Mouse (Mus musculus): ENCODE results near the gene Xkr7. TPM values are rescaled to one million over a fixed set of nuclear protein-coding genes. Genes with fewer than 3 reads are reported as not detected.

Xkr7 gene
- polyA plus RNA-seq, 1 experiment from 2014 or later: not detected

- peak within 1 kb of the TSS; percentile 85 for H3K4me3 ChIP-seq
- ATAC-seq (ENCODE audit: insufficient number of reproducible peaks, insufficient read depth, low FRiP score, low TSS enrichment, low read depth): peak; percentile 93
- H3K27me3 ChIP-seq: 0 out of 2 replicates have a peak, but pooled peaks cover 4% of the 10 kb centered on the region
- H3K27ac ChIP-seq: no peak within 1 kb of the TSS
- H3K4me1 ChIP-seq: peaks cover 10% of the 10 kb centered on the region
- under 1% methylated on average over 54 of the region's 54 CpGs for WGBS
- peaks cover 31% of the 10 kb centered on the region for H3K36me3 ChIP-seq
- peak within 1 kb of the TSS; percentile 89 for H3K4me2 ChIP-seq
- no peaks in the 10 kb centered on the region for H3K9me3 ChIP-seq
- peak within 1 kb of the TSS; percentile 89 for H3K9ac ChIP-seq
Observed at GRCm38 (mm10) chr2:153014758-153015593, 16.7 kb upstream of the Xkr7 start, which contains the start of gene Pdrg1. Gene Pdrg1, minus strand, starts transcription at chr2:153015427.

- 52% methylated on average over 8 of the region's 8 CpGs for WGBS
- Histone ChIP-seq H3K27me3 (0 out of 2 replicates have a peak, but pooled peaks cover 4% of the 10 kb centered on the region), H3K36me3 (peaks cover 23% of the 10 kb centered on the region), H3K4me2 (peak overlapping the region; percentile 89), H3K9me3 (no peaks in the 10 kb centered on the region), H3K27ac (no peak overlapping the region), H3K4me1 (peaks cover 10% of the 10 kb centered on the region), H3K4me3 (peak overlapping the region; percentile 85; the same call in 1 of the 2 replicates), H3K9ac (no peak overlapping the region)
- ATAC-seq (ENCODE audit: insufficient number of reproducible peaks, insufficient read depth, low FRiP score, low TSS enrichment, low read depth): no peak
Observed at GRCm38 (mm10) chr2:153015804-153016203, 15.8 kb upstream of the Xkr7 start.

GRCm38 (mm10) chr2:153016786-153017185 is 14.9 kb upstream of the Xkr7 start:
- H3K4me1 ChIP-seq: peaks cover 10% of the 10 kb centered on the region
- WGBS: 35% methylated on average over 5 of the region's 5 CpGs
- H3K4me3 ChIP-seq: no peak overlapping the region
- no peak for ATAC-seq (ENCODE audit: insufficient number of reproducible peaks, insufficient read depth, low FRiP score, low TSS enrichment, low read depth)
- no peak overlapping the region for H3K4me2 ChIP-seq
- no peak overlapping the region for H3K27ac ChIP-seq
- peaks cover 14% of the 10 kb centered on the region for H3K36me3 ChIP-seq
- 0 out of 2 replicates have a peak, but pooled peaks cover 4% of the 10 kb centered on the region for H3K27me3 ChIP-seq
- H3K9ac ChIP-seq: no peak overlapping the region
- no peaks in the 10 kb centered on the region for H3K9me3 ChIP-seq

- Histone ChIP-seq H3K36me3 (no peaks in the 10 kb centered on the region), H3K4me3 (no peak overlapping the region), H3K27ac (no peak overlapping the region), H3K9ac (no peak overlapping the region), H3K4me2 (no peak overlapping the region), H3K27me3 (peaks cover 9% of the 10 kb centered on the region; the same call in 1 of the 2 replicates), H3K4me1 (peaks cover 4% of the 10 kb centered on the region), H3K9me3 (no peaks in the 10 kb centered on the region)
- no peak for ATAC-seq (ENCODE audit: insufficient number of reproducible peaks, insufficient read depth, low FRiP score, low TSS enrichment, low read depth)
- WGBS: 85% methylated on average over 3 of the region's 3 CpGs
Observed at GRCm38 (mm10) chr2:153019355-153019754, 12.3 kb upstream of the Xkr7 start.

- Histone ChIP-seq H3K4me2 (no peak overlapping the region), H3K4me1 (no peaks in the 10 kb centered on the region), H3K27ac (no peak overlapping the region), H3K36me3 (no peaks in the 10 kb centered on the region), H3K4me3 (no peak overlapping the region), H3K27me3 (peaks cover 11% of the 10 kb centered on the region; the same call in 1 of the 2 replicates), H3K9me3 (no peaks in the 10 kb centered on the region), H3K9ac (no peak overlapping the region)
- no peak for ATAC-seq (ENCODE audit: insufficient number of reproducible peaks, insufficient read depth, low FRiP score, low TSS enrichment, low read depth)
- 62% methylated on average over 3 of the region's 3 CpGs for WGBS
Observed at GRCm38 (mm10) chr2:153021163-153021562, 10.5 kb upstream of the Xkr7 start.

GRCm38 (mm10) chr2:153022855-153023254 is 8.8 kb upstream of the Xkr7 start:
- no peak overlapping the region for H3K9ac ChIP-seq
- WGBS: 61% methylated on average over 4 of the region's 4 CpGs
- H3K27ac ChIP-seq: no peak overlapping the region
- no peak for ATAC-seq (ENCODE audit: insufficient number of reproducible peaks, insufficient read depth, low FRiP score, low TSS enrichment, low read depth)
- peaks cover 21% of the 10 kb centered on the region for H3K27me3 ChIP-seq
- H3K4me3 ChIP-seq: no peak overlapping the region
- H3K9me3 ChIP-seq: no peaks in the 10 kb centered on the region
- no peak overlapping the region for H3K4me2 ChIP-seq
- H3K36me3 ChIP-seq: no peaks in the 10 kb centered on the region
- H3K4me1 ChIP-seq: no peaks in the 10 kb centered on the region

- no peaks in the 10 kb centered on the region for H3K36me3 ChIP-seq
- no peak overlapping the region for H3K9ac ChIP-seq
- H3K27ac ChIP-seq: no peak overlapping the region
- no peaks in the 10 kb centered on the region for H3K4me1 ChIP-seq
- no peaks in the 10 kb centered on the region for H3K9me3 ChIP-seq
- no peak overlapping the region for H3K4me3 ChIP-seq
- WGBS: 79% methylated on average over 7 of the region's 7 CpGs
- ATAC-seq (ENCODE audit: insufficient number of reproducible peaks, insufficient read depth, low FRiP score, low TSS enrichment, low read depth): no peak
- H3K4me2 ChIP-seq: no peak overlapping the region
- H3K27me3 ChIP-seq: peaks cover 48% of the 10 kb centered on the region
Observed at GRCm38 (mm10) chr2:153026052-153026451, 5.6 kb upstream of the Xkr7 start.

- peaks cover 63% of the 10 kb centered on the region for H3K27me3 ChIP-seq
Observed at GRCm38 (mm10) chr2:153027501-153027900, 4.2 kb upstream of the Xkr7 start.

GRCm38 (mm10) chr2:153030422-153030821 is 1.2 kb upstream of the Xkr7 start:
- H3K27me3 ChIP-seq: peaks cover 75% of the 10 kb centered on the region
- 38% methylated on average over 4 of the region's 4 CpGs for WGBS
- H3K4me3 ChIP-seq: no peak overlapping the region

More at GRCm38 (mm10) chr2:153027501-153027900, 4.2 kb upstream of the Xkr7 start:
- Histone ChIP-seq H3K36me3 (no peaks in the 10 kb centered on the region), H3K9ac (no peak overlapping the region), H3K4me1 (peaks cover 8% of the 10 kb centered on the region), H3K4me2 (no peak overlapping the region), H3K9me3 (no peaks in the 10 kb centered on the region), H3K4me3 (no peak overlapping the region), H3K27ac (no peak overlapping the region)
- WGBS: 60% methylated on average over 4 of the region's 4 CpGs
- no peak for ATAC-seq (ENCODE audit: insufficient number of reproducible peaks, insufficient read depth, low FRiP score, low TSS enrichment, low read depth)

GRCm38 (mm10) chr2:153032083-153032842 is 611 bp downstream of the Xkr7 start:
- no peaks in the 10 kb centered on the region for H3K9me3 ChIP-seq

More at GRCm38 (mm10) chr2:153030422-153030821, 1.2 kb upstream of the Xkr7 start:
- Histone ChIP-seq H3K4me1 (peaks cover 10% of the 10 kb centered on the region), H3K27ac (no peak overlapping the region), H3K9ac (no peak overlapping the region), H3K4me2 (no peak overlapping the region), H3K36me3 (no peaks in the 10 kb centered on the region), H3K9me3 (no peaks in the 10 kb centered on the region)
- ATAC-seq (ENCODE audit: insufficient number of reproducible peaks, insufficient read depth, low FRiP score, low TSS enrichment, low read depth): no peak

GRCm38 (mm10) chr2:153032973-153033372 is 1.3 kb downstream of the Xkr7 start:
- H3K4me2 ChIP-seq: no peak overlapping the region
- no peak overlapping the region for H3K9ac ChIP-seq
- H3K27me3 ChIP-seq: peaks cover 76% of the 10 kb centered on the region
- peaks cover 10% of the 10 kb centered on the region for H3K4me1 ChIP-seq
- 6% methylated on average over 4 of the region's 4 CpGs for WGBS
- H3K36me3 ChIP-seq: no peaks in the 10 kb centered on the region
- H3K4me3 ChIP-seq: no peak overlapping the region
- no peak overlapping the region for H3K27ac ChIP-seq
- no peaks in the 10 kb centered on the region for H3K9me3 ChIP-seq
- no peak for ATAC-seq (ENCODE audit: insufficient number of reproducible peaks, insufficient read depth, low FRiP score, low TSS enrichment, low read depth)

More at GRCm38 (mm10) chr2:153032083-153032842, 611 bp downstream of the Xkr7 start:
- Histone ChIP-seq H3K27ac (no peak overlapping the region), H3K4me3 (peak overlapping the region; percentile 50), H3K4me2 (peak overlapping the region; percentile 89), H3K4me1 (peaks cover 10% of the 10 kb centered on the region), H3K36me3 (no peaks in the 10 kb centered on the region), H3K9ac (no peak overlapping the region), H3K27me3 (peaks cover 74% of the 10 kb centered on the region)
- 2% methylated on average over 58 of the region's 58 CpGs for WGBS
- 0 out of 2 replicates have a peak, but pooled peaks have one; percentile 20 for ATAC-seq (ENCODE audit: insufficient number of reproducible peaks, insufficient read depth, low FRiP score, low TSS enrichment, low read depth)

Data from embryonic facial prominence, embryonic 13.5 days (tissue).